Mouse (Mus musculus): ENCODE measurements around the gene Vps53. TPM values are rescaled to one million over a fixed set of nuclear protein-coding genes. Genes with fewer than 3 reads are reported as not detected.
A peak's percentile ranks its signal among the peaks of the same experiment; 100 is the strongest.
"Not testable (repeated sequence)": the region's sequence is repeated elsewhere in the genome, so short reads cannot be mapped to it uniquely, and the experiment has no call there.

Vps53 gene
- polyA plus RNA-seq (2017; shearing (Covaris generic)) = 10 to 100 TPM; 51.6 to 60.3 TPM

DNA sequence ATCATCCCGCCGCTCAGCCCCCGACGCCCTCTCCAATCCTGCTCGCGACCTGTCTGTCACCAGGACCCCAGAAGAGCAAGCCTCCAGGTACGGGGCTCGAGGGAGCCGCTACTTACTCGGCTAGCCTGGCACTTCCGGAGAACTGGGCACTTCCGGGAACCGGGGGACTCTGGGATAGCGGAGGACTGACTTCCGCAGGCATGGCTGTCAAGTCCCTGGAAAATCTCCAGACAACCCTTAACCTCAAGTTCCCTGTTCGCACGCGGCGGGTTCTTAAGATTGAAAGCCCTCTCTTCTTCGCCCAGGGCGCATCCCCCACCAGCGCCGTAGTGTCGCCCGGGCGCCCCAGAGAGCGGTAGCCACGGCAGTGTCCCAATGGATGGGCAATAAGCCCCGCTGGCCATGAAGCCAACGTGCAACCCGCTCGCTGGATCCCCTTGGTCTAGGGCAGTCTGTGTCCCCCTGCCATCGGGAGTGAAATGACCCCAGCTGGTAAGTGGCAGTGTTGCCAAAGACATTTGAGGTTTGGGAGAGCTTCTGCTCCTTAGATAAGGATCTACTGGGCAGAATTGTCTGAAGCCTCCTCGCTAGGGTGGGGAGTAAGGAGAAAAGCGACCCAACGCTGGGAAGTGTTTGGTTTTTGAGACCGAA, at the start of gene Vps53, which contains the start of gene Fam57a:
TSS of gene Vps53 (minus strand) at position 153 of the 651 bp plus-strand sequence.
TSS of gene Fam57a (plus strand) at position 177 of the 651 bp plus-strand sequence.
- peak; percentile 92 for ATAC-seq

DNA sequence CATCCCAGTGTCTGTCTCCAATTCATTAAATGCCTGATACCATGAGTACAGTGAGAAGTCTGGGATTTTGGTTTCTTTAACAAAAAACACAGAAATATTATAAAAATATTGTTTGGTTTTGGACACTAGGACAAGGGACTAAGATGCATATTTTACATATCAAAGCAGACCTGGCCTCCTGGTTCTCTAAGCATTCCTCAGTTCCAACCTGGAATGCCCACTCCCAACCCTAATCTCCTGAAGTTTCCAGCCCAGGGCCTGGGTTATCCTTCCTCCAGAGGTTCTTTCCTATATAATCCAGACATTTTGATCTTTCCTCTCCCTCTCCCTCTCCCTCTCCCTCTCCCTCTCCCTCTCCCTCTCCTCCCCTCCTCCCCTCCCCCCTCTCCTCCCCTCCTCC, 45.6 kb upstream of the Vps53 start:
- ATAC-seq = no peak

DNA sequence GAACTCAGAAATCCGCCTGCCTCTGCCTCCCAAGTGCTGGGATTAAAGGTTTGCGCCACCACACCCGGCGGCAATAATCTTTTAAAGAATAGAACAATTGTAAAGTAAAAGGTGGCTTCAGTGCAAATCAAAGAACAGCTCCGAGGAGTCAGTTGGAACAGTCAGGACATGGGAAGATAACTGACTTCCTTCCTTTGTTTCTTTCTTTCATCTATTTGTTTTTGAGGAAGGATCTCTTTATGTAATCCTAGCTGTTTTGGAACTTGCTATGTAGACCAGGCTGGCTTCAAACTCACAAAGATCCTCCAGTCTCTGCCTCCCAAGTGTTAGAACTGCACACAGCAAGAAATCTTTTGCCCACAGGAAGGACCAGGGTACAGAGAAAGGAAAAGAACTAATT, 45.2 kb upstream of the Vps53 start:
- no peak for ATAC-seq

DNA sequence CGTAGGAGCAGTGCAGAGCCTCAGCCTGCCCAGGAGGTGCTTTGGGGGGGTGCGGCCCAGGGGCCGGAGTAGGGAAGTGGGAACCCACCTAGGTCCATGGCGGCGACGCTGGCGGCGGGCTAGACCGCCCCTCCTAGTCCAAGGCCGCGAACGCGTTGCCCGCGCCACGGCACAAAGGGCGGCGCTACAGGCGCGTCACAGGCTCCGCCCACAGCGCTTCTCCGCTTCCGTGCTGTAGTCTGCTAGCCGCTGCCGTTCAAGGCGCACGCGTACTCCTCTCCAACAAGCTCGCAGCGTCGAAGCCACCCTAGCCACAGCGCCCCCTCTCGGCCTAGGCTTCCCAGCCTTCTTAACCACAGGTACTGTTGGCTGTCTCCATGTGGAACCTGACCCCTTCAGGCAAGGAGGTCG, 37.9 kb upstream of the Vps53 start, which contains the start of the genes Dbil5 and Gemin4:
TSS of gene Dbil5 (plus strand) at position 219 of the 411 bp plus-strand sequence.
TSS of gene Gemin4 (minus strand) at position 275 of the 411 bp plus-strand sequence.
- peak; percentile 99 for ATAC-seq

DNA sequence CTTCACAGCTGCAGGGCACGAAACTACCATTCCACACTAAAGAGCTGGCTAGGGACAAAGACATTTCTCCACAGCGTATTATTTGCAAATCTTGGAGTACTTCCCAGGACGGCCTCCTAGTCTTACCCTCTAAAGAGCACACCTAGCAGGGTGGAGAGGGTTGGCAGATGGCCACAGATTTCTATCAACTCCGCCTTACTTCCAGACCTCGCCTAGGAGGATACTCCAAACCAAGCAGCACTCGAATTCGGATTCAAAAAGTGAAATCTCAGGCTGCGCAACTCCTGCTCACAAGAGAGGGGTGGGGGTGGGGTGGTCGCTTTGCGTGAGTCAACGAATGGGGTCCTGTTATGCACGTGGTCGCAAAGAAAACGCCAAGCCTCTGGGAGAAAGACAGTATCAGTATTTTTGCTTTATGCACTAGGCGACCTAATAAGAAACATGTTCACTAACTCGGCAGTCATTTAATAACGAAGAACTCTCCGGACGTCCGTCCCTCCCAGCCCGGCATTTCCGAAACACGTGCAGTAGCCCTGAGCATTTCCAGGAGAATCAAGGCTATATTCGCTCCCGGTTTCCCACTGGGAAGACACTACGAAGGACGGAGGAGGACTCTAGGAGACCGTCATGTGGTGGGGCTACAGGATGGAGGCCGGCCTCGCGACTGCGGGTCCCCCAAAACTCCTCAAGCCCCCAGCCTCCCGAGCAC, 37.4 kb upstream of the Vps53 start:
- peak; percentile 21 for ATAC-seq

DNA sequence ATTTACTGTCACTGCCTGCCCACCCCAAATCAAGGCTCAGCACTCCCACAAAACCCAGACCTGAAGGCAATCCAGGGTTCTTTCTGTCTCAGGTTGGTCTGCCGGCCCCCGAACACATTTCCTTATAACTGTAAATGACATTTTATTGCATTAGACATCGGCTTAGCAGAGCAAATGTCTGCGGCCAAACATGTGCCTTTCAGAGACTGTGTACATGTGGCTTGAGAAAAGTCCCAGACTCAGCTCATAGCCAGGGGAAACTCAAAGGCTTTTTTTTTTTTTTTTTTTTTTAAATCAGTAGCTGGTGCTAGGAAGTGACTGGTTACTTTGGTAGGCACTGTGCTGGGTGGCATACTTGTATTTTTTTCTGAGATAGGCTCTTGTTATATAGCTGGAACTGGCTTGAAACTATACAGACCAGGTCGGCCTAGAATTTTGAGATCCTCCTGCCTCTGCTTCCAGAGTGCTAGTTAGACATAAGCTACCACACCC, 36.6 kb upstream of the Vps53 start:
- ATAC-seq = no peak

DNA sequence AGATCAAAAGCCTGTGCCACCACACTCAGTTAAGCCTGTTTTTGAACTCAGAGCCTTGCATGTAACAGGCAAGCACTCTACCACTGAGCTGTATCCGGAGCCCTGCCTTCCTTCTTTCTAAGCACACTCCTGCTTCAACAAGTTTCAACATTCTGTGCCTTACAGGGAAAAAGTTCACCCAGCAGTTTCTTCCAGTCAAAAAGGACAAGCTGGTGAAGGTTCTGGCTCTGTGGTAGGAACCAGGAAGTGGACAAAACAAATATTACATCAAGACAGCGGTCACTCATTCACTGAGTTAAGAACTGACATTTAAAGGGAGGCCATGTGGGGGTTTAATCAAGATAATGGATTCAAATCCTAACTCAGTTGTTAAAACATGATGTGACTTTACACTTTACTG, 35.6 kb upstream of the Vps53 start:
- ATAC-seq = no peak

DNA sequence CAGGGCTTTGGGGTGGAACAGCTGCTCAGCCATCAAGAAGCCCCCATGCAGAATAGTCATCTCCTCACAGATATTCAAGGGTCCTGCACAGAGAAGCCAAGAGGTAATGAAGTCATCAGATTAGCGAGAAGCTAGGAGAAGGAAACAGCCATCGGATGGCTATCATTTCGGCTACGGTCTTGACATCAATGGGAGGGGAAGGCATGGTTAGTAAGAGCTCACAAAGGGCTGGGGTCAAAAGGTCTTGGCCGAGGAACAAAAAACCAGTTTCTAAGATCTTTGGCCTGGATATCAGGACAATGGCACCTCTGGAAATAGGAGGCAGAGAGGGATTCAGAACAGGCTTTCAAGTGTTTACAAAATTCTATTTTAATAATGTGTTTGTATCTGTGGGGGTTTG, 34.4 kb upstream of the Vps53 start:
- no peak for ATAC-seq

DNA sequence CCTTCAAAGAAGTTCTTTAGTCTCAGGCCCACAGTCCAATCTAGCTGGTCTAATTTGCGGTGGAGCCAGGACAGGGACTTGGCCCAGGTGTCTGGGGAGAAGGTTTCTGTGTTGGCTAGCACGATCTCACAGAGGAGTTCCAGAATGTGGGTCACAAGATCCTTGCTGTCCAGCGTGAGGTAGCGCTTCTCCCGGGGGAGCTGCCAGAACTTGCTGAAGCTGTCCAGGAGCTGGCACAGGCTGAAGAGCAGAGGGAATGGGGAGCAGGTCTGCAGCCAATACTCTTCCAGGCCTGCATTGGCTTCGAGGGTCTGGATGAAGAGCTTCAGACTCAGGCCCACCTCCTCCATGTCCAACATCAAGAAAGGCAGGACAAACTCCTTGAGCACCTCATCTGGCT, 32.1 kb upstream of the Vps53 start:
- not testable (repeated sequence) for ATAC-seq

DNA sequence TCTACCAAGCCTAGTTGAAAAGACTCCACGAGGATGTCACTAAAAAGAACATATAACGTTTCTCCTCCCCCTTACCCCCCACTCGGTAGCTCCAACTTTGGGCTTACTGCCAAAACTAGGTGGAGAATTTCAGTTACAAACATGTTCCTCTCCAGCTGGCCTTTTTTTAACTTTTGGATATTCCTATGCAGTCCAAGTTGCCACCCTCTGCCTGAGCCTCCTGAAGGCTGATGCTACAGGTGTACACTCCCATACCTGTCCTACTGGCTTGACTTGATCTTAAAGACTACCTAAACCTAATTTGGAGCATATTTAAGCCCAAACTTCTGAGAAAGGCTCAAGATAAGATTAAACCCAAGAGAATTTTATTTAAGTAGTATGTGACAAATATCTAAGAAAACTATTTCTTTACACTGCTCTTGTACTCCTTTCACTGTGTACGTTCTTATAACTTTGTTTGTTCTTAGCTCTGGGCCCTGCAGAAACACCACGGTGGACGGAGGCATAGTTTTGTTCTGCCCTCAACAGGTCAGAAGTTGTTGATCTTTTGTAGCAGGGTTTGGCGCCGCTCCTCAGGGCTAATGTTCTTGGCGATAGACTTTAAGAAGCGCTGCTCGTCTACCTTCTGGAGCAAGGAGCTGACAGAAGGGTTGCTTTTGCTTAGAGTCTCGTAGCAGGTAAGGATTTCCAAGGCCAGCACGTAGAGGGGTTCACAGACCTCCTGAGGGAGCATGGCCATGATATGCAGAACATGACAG, 31.0 kb upstream of the Vps53 start:
- no peak for ATAC-seq

DNA sequence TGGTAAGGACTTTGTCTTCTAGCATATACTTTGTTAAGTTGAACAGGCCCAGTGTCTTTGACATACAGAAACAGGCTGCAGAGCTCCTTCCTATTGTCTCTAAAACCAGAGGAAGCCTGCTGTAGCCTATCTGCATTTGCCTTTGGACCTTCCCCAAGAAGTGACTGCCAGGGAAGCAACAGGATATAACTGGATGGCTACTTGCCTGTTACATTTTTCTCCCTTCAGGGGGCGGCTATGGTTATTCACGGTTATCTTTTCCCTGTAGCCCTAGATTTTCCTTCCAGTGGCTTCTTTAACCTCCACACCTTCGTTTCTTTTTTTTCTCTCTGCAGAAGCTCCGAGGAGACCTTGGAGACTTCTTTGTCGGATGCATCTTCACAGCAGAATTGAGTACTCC, 27.3 kb upstream of the Vps53 start:
- ATAC-seq = no peak

DNA sequence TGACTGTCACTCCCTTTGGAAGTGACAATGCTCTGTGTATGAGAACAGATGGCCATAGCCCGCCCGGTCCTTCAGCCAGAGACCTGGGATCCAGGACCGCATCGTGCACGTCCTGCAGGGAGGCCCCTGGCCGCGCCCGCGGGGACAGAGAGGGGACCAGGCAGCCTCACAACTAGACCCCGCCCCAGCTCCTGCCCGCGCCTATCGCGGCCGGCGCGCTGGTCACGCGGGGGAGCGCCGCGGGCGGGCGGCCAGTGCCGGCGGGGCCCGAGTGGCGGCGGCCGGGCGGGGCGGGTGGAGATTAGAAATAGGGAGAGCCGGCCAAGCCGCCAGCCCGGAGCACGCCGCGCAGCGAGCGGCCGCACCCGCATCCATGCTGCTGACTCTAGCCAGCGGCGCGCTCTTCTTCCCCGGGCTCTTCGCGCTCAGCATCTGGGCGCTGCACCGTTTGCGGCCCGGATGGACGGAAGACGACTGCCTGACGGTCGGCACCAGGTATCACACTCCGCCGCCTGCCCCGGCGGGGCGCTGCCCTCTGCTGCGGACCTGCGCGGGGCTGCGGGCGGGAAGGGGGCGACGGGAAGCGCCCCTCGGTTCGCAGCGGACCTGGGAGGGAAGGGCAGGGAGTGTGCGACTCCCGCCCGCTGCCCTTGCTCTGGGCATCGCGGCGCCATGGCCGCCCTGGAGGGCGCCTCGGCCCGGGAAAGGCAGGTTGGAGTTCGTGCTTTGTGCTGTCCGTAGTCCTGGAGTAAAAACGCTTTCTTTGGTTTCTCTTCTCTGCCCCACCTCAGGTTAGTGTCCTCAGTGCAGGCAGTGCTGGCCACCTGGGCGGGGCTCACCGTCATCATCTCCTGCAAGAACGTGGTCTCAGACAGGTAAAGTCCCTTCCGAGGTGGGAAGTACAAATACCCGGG, 22.6 kb upstream of the Vps53 start:
- ATAC-seq = peak; percentile 79

DNA sequence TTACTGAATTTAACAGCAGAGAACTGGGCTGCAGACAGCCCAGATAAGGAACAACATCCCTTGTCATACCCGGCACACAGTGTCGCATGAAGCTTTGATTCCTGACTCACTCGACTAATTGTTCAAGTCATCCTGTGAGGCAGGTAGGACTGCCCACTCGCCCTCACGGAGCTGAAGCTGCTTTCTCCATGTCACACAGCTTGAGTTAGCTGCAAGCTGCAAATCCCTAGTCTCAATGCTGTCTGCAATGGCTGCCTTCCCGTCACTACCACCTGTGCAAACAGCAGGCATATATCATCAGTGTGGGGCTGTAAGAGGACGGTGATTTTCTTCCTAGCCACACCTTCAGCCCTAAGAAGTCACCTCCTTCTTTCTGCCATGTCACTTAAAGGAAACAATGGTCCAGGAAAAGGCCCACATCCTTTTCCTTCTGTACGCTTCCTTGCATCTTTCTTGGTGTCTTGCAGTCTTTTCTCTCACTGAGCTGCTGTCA, 17.6 kb upstream of the Vps53 start:
- no peak for ATAC-seq

DNA sequence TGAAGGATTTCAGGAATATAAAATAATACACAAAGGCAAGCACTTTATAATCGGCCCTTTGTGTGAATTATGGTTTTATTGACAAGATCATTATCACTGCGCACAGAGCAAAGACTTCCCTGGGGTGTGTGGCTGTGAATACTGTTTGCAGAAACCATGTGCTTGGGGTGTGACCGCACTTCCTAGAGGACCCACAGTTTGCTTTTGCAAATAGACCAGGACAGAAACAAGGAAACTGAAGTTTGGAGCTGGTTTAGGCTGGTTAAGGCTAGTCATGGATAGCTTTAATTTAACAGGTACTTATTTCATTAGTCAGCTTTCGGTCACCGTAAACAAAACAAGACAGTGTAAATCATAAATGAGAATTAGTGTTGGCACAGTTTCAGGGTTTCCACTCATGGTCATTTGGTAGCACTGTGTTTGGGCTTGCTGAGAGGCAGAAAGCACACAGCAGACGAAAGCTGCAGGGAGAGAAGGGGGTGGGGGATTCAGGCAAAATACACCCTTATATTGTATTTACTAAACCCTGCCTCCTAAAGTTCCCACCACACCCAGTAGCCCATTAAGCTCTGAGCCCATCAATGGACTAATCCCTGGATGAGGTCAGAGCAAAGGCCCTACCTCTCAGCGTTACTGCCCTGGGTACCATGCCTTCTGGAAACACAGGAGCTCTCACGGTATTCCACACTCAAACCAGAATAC, 17.0 kb upstream of the Vps53 start:
- no peak for ATAC-seq

DNA sequence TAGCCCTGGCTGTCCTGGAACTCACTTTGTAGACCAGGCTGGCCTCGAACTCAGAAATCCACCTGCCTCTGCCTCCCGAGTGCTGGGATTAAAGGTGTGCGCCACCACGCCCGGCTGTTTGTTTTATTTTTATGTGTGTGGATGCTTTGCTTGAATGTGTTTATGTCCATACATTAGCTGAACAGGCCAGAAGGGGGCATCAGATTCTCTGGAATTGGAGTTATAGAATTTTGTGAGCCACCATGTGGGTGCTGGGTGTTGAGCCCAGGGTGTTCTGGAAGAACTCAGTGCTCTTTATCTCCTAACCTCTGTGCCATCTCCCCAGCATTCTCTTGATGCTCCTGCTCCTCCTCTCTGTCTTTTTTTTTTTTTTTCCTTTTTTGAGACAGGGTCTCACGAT, 7.5 kb upstream of the Vps53 start:
- ATAC-seq = no peak

DNA sequence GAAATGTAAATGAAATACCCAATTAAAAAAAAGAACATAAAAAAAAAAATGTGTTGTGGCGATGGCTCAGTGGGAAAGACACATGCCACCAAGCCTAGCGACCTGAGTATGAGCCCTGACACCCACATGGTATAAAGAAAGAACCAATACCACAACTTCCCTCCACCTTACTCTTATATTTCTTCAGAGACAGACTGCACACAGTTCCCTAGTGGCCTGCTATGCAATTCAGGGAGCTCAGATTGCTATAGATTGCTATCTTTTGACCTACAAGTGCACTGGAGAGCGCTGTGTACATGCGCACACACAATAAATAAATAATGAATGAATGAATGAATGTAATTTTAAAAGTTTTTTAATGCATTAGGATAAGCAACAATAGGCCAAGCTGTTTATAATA, 4.3 kb upstream of the Vps53 start:
- no peak for ATAC-seq

DNA sequence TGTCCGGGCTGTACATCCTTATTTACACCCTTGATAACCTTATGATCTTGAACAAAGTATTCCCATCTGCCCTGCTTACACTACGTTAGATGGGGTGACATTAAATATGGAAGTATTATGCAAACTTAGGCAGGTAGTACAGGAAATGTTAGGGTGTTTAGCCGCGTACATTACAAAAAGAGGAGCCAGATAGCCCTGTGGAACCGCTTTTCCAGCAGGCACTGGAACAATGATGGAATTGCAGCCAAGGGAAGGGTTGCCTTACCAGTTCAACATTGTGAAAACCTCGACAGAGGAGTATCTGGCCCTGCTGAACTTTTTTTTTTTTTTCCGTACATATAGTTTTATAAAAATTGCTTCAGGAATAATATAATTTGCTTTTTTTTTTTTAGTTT, 696 bp upstream of the Vps53 start:
- ATAC-seq = no peak

DNA sequence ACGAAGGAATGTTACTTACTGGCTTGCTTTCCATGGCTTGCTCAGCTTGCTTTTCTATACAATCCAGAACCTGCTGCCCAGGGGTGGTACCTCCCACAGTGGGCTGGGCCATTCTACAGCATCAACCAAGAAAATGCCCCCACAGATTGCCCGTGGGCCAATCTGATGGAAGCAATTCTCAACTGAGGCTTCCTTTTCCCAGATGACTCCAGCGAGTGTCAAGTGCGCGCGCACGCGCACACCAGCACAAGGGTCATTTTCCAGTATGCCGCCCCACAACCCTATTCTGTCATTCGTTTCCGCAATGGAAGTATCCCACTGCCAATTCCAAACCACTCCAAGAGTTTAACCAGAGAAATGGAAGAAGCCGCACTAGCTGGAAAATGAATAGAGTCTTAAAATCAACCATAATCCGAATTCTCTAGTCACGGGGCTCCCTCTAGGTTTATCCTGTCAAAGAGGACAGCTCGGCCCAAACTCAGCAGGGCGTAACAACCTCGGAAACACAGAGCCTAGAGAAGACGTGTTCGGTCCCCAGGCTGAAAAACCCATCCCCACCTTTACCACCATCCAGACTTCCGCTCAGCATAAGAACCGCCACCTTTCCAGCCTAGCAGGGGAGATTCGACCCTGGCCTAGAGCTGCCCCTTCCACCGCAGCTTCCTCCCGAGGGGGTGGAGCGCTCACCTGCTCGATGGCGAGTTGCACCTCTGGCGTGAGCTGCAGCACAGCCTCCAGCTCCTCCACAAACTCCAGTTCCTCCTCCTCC, 537 bp downstream of the Vps53 start:
- peak; percentile 64 for ATAC-seq

DNA sequence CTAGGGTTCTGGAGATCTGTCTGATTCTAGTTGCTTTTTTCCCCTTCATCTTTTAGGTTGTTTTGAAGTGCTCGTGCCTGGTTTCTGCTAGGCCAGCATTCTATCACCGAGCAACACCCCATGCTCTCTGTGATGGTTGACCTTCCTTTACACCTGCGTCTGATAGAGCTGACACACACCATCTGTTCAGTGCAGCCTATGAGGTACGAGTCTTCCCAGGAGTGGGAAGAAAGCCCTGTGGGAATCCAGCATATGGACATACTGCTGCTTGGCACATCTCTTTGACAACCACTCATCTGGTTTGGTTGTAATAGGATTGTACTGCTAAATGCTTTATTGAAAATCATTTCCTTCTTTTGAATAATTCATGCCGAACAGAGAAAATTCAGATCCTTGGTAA, 9.2 kb downstream of the Vps53 start:
- no peak for ATAC-seq

DNA sequence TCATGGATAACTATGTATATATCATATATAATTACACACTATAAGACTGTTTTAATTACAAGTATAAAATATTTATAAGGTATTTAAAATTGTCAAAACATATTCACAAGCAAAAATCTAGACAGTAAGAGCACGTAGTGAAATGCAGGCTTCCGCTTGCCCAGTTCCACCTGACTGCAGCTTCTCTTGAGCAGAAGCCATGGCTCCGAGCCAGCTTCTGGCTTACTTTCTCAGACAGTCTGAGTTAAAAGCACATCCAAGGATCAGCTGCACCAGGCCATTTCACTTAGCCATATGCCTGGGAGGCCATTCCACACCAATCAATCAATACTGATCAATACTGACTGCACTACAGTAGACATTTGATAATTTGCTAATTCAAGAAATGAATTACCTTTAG, 10.5 kb downstream of the Vps53 start:
- ATAC-seq = no peak

All from CD4-positive, CD25-positive, alpha-beta regulatory T cell, adult 4 months (primary cell).